Mouse (Mus musculus) spleen, postnatal 0 days (tissue): ENCODE results near the gene Olfr20. TPM values are rescaled to one million over a fixed set of nuclear protein-coding genes. Genes with fewer than 3 reads are reported as not detected.

Experiments used
- polyA plus RNA-seq: library from polyadenylated mRNA; unstranded; fragments of >200 nt; fragmentation: Nextera tagmentation; extraction: Ambion mirVana; gene quantifications from 2 replicates; pipeline ENCODE4 v1.2.1, GENCODE M21; 2015

The Olfr20 gene
- polyA plus RNA-seq, result not detected in 2 replicates

DNA sequence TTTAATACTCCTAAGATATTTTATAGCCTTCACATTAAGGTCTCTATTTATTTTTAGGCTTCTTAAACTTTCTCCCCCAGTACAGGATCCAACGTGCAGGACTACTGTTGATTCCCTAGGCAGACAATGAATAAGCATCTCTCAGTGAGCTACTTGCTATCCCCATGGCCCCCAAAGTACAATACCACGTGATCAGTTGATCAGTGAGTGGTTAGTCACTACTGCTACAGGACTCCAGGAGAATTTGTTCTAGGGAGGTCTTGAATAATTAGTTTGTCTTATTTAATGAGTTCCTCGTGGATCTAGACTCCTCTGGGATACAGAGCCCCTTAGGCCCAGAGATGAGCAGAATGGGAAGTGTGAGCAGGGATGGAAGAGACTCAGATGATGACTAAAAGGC lies at the start of gene Olfr20:
Gene Olfr20 (plus strand): TSS at position 301 of the 400 bp plus-strand sequence.

DNA sequence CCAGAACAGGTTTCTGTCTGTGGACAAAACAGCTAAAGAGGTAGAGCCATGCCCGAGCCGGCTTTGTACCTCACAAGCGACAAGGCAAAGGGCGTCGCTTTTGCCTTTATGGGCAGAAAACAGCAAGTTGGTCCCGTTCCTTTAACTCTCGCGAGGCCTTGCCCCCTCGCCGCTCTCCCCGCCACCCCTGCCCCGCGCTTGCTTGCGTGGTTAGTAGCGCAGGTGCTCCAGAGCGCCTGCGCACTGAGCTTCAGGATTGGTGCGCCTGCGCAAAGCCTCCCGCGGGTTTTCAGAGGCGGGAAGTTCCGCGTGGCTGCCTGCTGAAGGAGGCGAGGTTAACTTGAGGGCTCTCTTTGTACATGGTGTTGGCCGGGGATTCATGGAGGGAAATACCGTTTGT lies 21.1 kb upstream of the Olfr20 start, which contains the start of the genes Aspa, Gm49340 and Spata22:
Gene Aspa (minus strand): TSS at position 155 of the 400 bp plus-strand sequence.
Gene Gm49340 (plus strand): TSS at position 300 of the 400 bp plus-strand sequence.
Gene Spata22 (plus strand): TSS at position 300 of the 400 bp plus-strand sequence.

DNA sequence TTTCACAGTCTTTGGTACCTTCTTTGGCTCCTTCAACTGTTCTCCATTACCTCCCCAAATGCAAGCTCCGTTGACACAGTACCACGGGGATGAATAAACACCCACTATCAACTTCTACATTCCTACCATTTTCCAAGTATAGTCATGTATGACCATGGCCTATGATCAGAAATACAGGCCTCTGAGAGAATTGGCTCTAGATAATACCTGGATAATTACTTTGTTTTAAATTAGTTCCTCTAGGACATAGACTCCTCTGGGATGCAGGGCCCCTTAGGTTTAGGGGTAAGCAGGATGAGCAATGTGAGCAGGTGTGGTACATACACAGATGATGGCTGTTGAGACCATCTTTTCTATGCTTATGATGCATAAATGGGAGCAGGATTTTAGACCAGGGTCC lies 20.4 kb downstream of the Olfr20 start, which contains the start of gene Olfr376:
Gene Olfr376 (plus strand): TSS at position 301 of the 400 bp plus-strand sequence.

DNA sequence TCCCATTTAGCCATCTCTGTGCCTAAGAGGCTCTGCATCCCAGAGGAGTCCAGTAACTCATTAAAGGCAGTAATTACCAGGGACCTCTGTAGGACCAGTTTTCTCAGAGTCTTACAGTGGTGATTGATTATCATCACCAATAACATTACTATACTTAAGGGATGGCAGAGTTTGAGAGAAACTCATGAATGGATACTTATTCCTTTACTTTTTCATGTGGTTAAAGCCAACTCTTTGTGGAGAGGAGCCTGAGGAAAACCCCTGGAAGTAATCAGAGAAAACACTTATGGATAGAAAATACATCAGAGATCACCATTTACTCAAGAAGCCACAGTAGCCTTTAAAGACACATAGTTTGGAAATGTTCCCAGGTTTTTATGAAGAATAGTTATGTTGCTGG lies 48.9 kb downstream of the Olfr20 start, which contains the start of gene Olfr1:
Gene Olfr1 (minus strand): TSS at position 101 of the 400 bp plus-strand sequence.

Other genes with a start within 250 kb of the Olfr20 start
- gene Haspin, start 212.5 kb upstream of the Olfr20 start, polyA plus RNA-seq, result 11.8 and 12.4 TPM in 2 replicates
- 0.05 and 0.08 TPM in 2 replicates for gene P2rx5, start 190.4 kb upstream of the Olfr20 start, polyA plus RNA-seq
- gene Emc6, start 173.7 kb upstream of the Olfr20 start, polyA plus RNA-seq, result 91.9 and 97.3 TPM in 2 replicates
- 52.5 and 61.7 TPM in 2 replicates for gene Tax1bp3, start 173.7 kb upstream of the Olfr20 start, polyA plus RNA-seq
- gene Ctns, start 151.7 kb upstream of the Olfr20 start, polyA plus RNA-seq, result 8.8 and 9.9 TPM in 2 replicates
- 1.9 and 2.0 TPM in 2 replicates for gene Shpk, start 151.3 kb upstream of the Olfr20 start, polyA plus RNA-seq
- gene Trpv1, start 116.5 kb upstream of the Olfr20 start, polyA plus RNA-seq, result 0.05 and 0.10 TPM in 2 replicates
- gene Trpv3, start 83.4 kb upstream of the Olfr20 start, polyA plus RNA-seq, result 0.13 and 0.20 TPM in 2 replicates
- gene Aspa, start 21.2 kb upstream of the Olfr20 start, polyA plus RNA-seq, result 0.70 and 1.2 TPM in 2 replicates
- not detected in 2 replicates for gene Gm49340, start 21.0 kb upstream of the Olfr20 start, polyA plus RNA-seq
- not detected in 2 replicates for gene Spata22, start 21.0 kb upstream of the Olfr20 start, polyA plus RNA-seq
- not detected in 2 replicates for gene Olfr376, start 20.5 kb downstream of the Olfr20 start, polyA plus RNA-seq
- not detected in 2 replicates for gene Olfr1, start 48.8 kb downstream of the Olfr20 start, polyA plus RNA-seq
- gene Olfr378, start 77.7 kb downstream of the Olfr20 start, polyA plus RNA-seq, result not detected in 2 replicates
- gene Olfr380, start 106.7 kb downstream of the Olfr20 start, polyA plus RNA-seq, result not detected in 2 replicates
- not detected in 2 replicates for gene Olfr381, start 140.8 kb downstream of the Olfr20 start, polyA plus RNA-seq
- not detected in 2 replicates for gene Olfr382, start 166.4 kb downstream of the Olfr20 start, polyA plus RNA-seq
- gene Olfr385, start 242.2 kb downstream of the Olfr20 start, polyA plus RNA-seq, result not detected in 2 replicates
- not detected in 2 replicates for gene Olfr384, start 247.8 kb downstream of the Olfr20 start, polyA plus RNA-seq